Mouse (Mus musculus) cerebellum, adult 2 months (tissue): ENCODE results near the gene Trub1. TPM values are rescaled to one million over a fixed set of nuclear protein-coding genes. Genes with fewer than 3 reads are reported as not detected.

ENCODE experiments used
- DNase-seq, 2 experiments: peaks; one replicate each; pipeline ENCODE4 v3.0.0; 2021
- H3K27ac ChIP-seq: fragments of 200-500 bp; 2 replicates; pipeline ENCODE4 v1.5.1; 2012; ENCODE audit warnings: low read length, control low read depth, inconsistent platforms; ENCODE audit not compliant: insufficient read depth
- H3K27me3 ChIP-seq: fragments of 200-500 bp; 2 replicates; pipeline ENCODE4 v1.6.1; 2012; ENCODE audit warnings: inconsistent platforms, mild to moderate bottlenecking, low read length, moderate library complexity; ENCODE audit not compliant: control insufficient read depth, insufficient read depth
- H3K4me1 ChIP-seq: fragments of 200-500 bp; 2 replicates; pipeline ENCODE4 v1.6.1; 2011; ENCODE audit warnings: low read length; ENCODE audit not compliant: control insufficient read depth, insufficient read depth
- H3K4me3 ChIP-seq: fragments of 200-500 bp; replicated peaks from 2 replicates; pipeline ENCODE3; 2011; ENCODE audit warnings: mild to moderate bottlenecking, low read depth, low read length, control low read depth; ENCODE audit not compliant: insufficient read depth
- CTCF ChIP-seq: fragments of 200-500 bp; IDR thresholded peaks from 2 replicates; pipeline ENCODE4 v1.5.1; 2011; ENCODE audit warnings: low read depth, mild to moderate bottlenecking, control low read depth, low read length, moderate library complexity, borderline replicate concordance; ENCODE audit not compliant: insufficient read depth
- POLR2A ChIP-seq: fragments of 200-500 bp; IDR thresholded peaks from 2 replicates; pipeline ENCODE4 v1.6.1; 2011; ENCODE audit warnings: low read length, control low read depth, borderline replicate concordance; ENCODE audit not compliant: insufficient read depth
- WGBS: fragments of 180-500 bp; shearing (Covaris S2); methylation state at CpG from one replicate; pipeline ENCODE4 v1.1.7; 2018; 5-methylcytosine and 5-hydroxymethylcytosine counted together
- polyA plus RNA-seq: library from polyadenylated mRNA; depleted of rRNA; stranded (reverse); fragments of >200 nt; gene quantifications from 2 replicates; pipeline ENCODE4 v1.2.3, GENCODE M21; 2012

Gene Trub1
- polyA plus RNA-seq, 1 experiment: 17.8 TPM

- TF ChIP-seq CTCF: no peak
- no peak for TF ChIP-seq POLR2A
- Histone ChIP-seq H3K4me1 (no peaks in the 10 kb centered on the region), H3K27ac (no peak overlapping the region), H3K4me3 (no peak overlapping the region), H3K27me3 (no peaks in the 10 kb centered on the region)
- DNase-seq: no peak
- 92% methylated on average over 25 of the region's 25 CpGs for WGBS
Observed at GRCm38 (mm10) chr19:57505048-57505932, 52.6 kb downstream of the Trub1 start.

- H3K27ac ChIP-seq: no peak overlapping the region
- TF ChIP-seq CTCF: no peak
- no peak for TF ChIP-seq POLR2A
- 78% methylated on average over 5 of the region's 5 CpGs for WGBS
Observed at GRCm38 (mm10) chr19:57506591-57506990, 53.9 kb downstream of the Trub1 start.

GRCm38 (mm10) chr19:57508261-57508788 is 55.6 kb downstream of the Trub1 start:
- Histone ChIP-seq H3K27me3 (no peaks in the 10 kb centered on the region), H3K4me3 (no peak overlapping the region), H3K4me1 (no peaks in the 10 kb centered on the region), H3K27ac (no peak overlapping the region)
- DNase-seq: no peak
- WGBS: 89% methylated on average over 11 of the region's 11 CpGs
- no peak for TF ChIP-seq POLR2A
- TF ChIP-seq CTCF: no peak

More at GRCm38 (mm10) chr19:57506591-57506990, 53.9 kb downstream of the Trub1 start:
- Histone ChIP-seq H3K4me1 (no peaks in the 10 kb centered on the region), H3K27me3 (no peaks in the 10 kb centered on the region), H3K4me3 (no peak overlapping the region)
- no peak for DNase-seq

GRCm38 (mm10) chr19:57509758-57510319 is 57.1 kb downstream of the Trub1 start:
- WGBS: 66% methylated on average over 14 of the region's 14 CpGs
- Histone ChIP-seq H3K27ac (no peak overlapping the region), H3K27me3 (no peaks in the 10 kb centered on the region)

GRCm38 (mm10) chr19:57510836-57511235 is 58.1 kb downstream of the Trub1 start:
- 96% methylated on average over 11 of the region's 11 CpGs for WGBS
- DNase-seq: no peak
- no peaks in the 10 kb centered on the region for H3K27me3 ChIP-seq
- no peak overlapping the region for H3K4me3 ChIP-seq
- no peaks in the 10 kb centered on the region for H3K4me1 ChIP-seq
- no peak overlapping the region for H3K27ac ChIP-seq
- no peak for TF ChIP-seq CTCF
- no peak for TF ChIP-seq POLR2A

More at GRCm38 (mm10) chr19:57509758-57510319, 57.1 kb downstream of the Trub1 start:
- no peak overlapping the region for H3K4me3 ChIP-seq
- no peak for DNase-seq
- H3K4me1 ChIP-seq: no peaks in the 10 kb centered on the region
- no peak for TF ChIP-seq POLR2A
- TF ChIP-seq CTCF: no peak

GRCm38 (mm10) chr19:57513123-57513522 is 60.4 kb downstream of the Trub1 start:
- H3K27me3 ChIP-seq: no peaks in the 10 kb centered on the region
- H3K4me1 ChIP-seq: no peaks in the 10 kb centered on the region
- H3K4me3 ChIP-seq: no peak overlapping the region
- 80% methylated on average over 9 of the region's 9 CpGs for WGBS
- DNase-seq: no peak
- H3K27ac ChIP-seq: no peak overlapping the region
- TF ChIP-seq CTCF: no peak
- TF ChIP-seq POLR2A: no peak

- H3K4me3 ChIP-seq: no peak overlapping the region
- H3K4me1 ChIP-seq: no peaks in the 10 kb centered on the region
- no peak overlapping the region for H3K27ac ChIP-seq
- DNase-seq: no peak
- no peaks in the 10 kb centered on the region; the same call in 1 of the 2 replicates for H3K27me3 ChIP-seq
- TF ChIP-seq POLR2A (no peak), CTCF (no peak)
Observed at GRCm38 (mm10) chr19:57521721-57522120, 69.0 kb downstream of the Trub1 start.
